ENCODE assay signal across 8 mouse cellular contexts in the genomic region with DNA sequence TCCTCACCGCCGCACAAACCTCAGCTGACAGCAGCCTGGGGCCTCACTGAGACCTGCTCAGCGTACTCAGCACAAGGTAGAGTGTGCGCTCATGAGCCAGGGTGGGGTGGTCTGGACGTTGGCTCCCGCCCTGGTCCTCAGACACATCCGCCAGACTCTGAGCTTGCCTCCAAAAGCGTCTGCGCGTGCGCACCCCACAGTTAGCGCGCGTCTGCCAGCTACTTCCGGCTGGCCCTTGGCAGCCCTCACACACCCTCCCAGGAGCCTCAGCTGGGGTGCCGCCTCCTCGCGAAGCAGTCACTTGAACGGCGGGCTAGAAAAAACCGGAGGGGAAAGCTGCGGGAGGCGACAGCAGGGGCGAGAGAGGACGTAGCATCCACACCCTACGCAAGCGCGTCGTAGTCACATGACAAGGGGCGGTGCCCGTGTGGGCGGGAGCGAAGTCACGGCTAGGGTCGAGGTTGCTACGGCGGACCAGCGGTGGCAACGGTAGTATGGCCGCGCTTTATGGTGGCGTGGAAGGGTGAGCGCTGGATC. TPM values are rescaled to one million over a fixed set of nuclear protein-coding genes. Genes with fewer than 3 reads are reported as not detected.
A peak's percentile ranks its signal among the peaks of the same experiment; 100 is the strongest.
DNase-seq lines count a peak whose midpoint lies in the region; ATAC-seq and TF ChIP-seq lines count a peak whose summit lies in the region.

A gene (plus strand): TSS at position 223 of the 537 bp plus-strand sequence.

- H3K9me3 ChIP-seq in forebrain, embryonic 10.5 days = no peaks in the 10 kb centered on the region
- no peaks in the 10 kb centered on the region for H3K9me3 ChIP-seq in heart, embryonic 15.5 days (replicated peaks)
- no peaks in the 10 kb centered on the region for H3K9me3 ChIP-seq in liver, embryonic 14.5 days (ENCODE audit: control insufficient read depth, low read length)
- H3K9me3 ChIP-seq in neural tube, embryonic 11.5 days (ENCODE audit: control insufficient read depth, low read length) = no peaks in the 10 kb centered on the region
- no peaks in the 10 kb centered on the region for H3K9me3 ChIP-seq in stomach, postnatal 0 days (ENCODE audit: control insufficient read depth, low read length)

- no peaks in the 10 kb centered on the region for H3K36me3 ChIP-seq in forebrain, embryonic 10.5 days (replicated peaks)
- H3K36me3 ChIP-seq in heart, embryonic 15.5 days = no peaks in the 10 kb centered on the region
- no peaks in the 10 kb centered on the region for H3K36me3 ChIP-seq in liver, embryonic 14.5 days (replicated peaks; ENCODE audit: control insufficient read depth, insufficient read depth, low read depth)
- no peaks in the 10 kb centered on the region for H3K36me3 ChIP-seq in neural tube, embryonic 11.5 days (ENCODE audit: control insufficient read depth, insufficient read depth, low read length)
- H3K36me3 ChIP-seq in stomach, postnatal 0 days (ENCODE audit: control insufficient read depth, insufficient read depth, low read length) = peaks cover 6% of the 10 kb centered on the region; the same call in 1 of the 2 replicates

- TF ChIP-seq EP300 in liver, embryonic 14.5 days (IDR thresholded peaks at IDR 0.05; ENCODE audit: low read depth) = no peak
- no peak for TF ChIP-seq EP300 in stomach, postnatal 0 days (optimal IDR thresholded peaks at IDR 0.05)

- peak within 1 kb of the TSS; percentile 91 for H3K4me3 ChIP-seq in forebrain, embryonic 10.5 days
- peak within 1 kb of the TSS; percentile 63 for H3K4me3 ChIP-seq in heart, embryonic 15.5 days
- H3K4me3 ChIP-seq in liver, embryonic 14.5 days (ENCODE audit: insufficient read depth in 1 of 2, low read depth in 2 of 2, low read length in 2 of 2) = peak within 1 kb of the TSS; percentile 67 to 77
- peak within 1 kb of the TSS; percentile 62 for H3K4me3 ChIP-seq in neural tube, embryonic 11.5 days (ENCODE audit: low read depth, low read length)
- peak within 1 kb of the TSS; percentile 80 for H3K4me3 ChIP-seq in stomach, postnatal 0 days (ENCODE audit: low read depth, low read length)

- H3K9ac ChIP-seq in heart, embryonic 15.5 days = peak within 1 kb of the TSS; percentile 77
- H3K9ac ChIP-seq in liver, embryonic 14.5 days (replicated peaks) = peak within 1 kb of the TSS; percentile 78
- peak within 1 kb of the TSS; percentile 81 for H3K9ac ChIP-seq in neural tube, embryonic 11.5 days (ENCODE audit: low read length)
- H3K9ac ChIP-seq in stomach, postnatal 0 days (ENCODE audit: low read length) = peak within 1 kb of the TSS; percentile 75

- no peak for TF ChIP-seq CTCF in liver, embryonic 14.5 days (IDR thresholded peaks at IDR 0.05; ENCODE audit: low read depth)
- no peak; the same call in 1 of the 2 replicates for TF ChIP-seq CTCF in stomach, postnatal 0 days (IDR thresholded peaks at IDR 0.05; ENCODE audit: low read depth)

- peaks cover 22% of the 10 kb centered on the region for H3K4me1 ChIP-seq in forebrain, embryonic 10.5 days
- H3K4me1 ChIP-seq in heart, embryonic 15.5 days (replicated peaks) = peaks cover 14% of the 10 kb centered on the region
- peaks cover 12% of the 10 kb centered on the region in 2 experiments for H3K4me1 ChIP-seq in liver, embryonic 14.5 days (replicated peaks; ENCODE audit: control insufficient read depth in 2 of 2, insufficient read depth in 2 of 2, low read length in 1 of 2)
- H3K4me1 ChIP-seq in neural tube, embryonic 11.5 days (ENCODE audit: control insufficient read depth, insufficient read depth, low read length) = 0 out of 2 replicates have a peak, but pooled peaks cover 7% of the 10 kb centered on the region
- 0 out of 2 replicates have a peak, but pooled peaks cover 4% of the 10 kb centered on the region for H3K4me1 ChIP-seq in stomach, postnatal 0 days (replicated peaks; ENCODE audit: control insufficient read depth, insufficient read depth)

- H3K4me2 ChIP-seq in heart, embryonic 15.5 days = peak within 1 kb of the TSS; percentile 82
- peak within 1 kb of the TSS; percentile 97 for H3K4me2 ChIP-seq in liver, embryonic 14.5 days (ENCODE audit: low read depth)
- H3K4me2 ChIP-seq in neural tube, embryonic 11.5 days (ENCODE audit: low read depth) = peak within 1 kb of the TSS; percentile 91
- peak within 1 kb of the TSS; percentile 84 for H3K4me2 ChIP-seq in stomach, postnatal 0 days (replicated peaks; ENCODE audit: low read depth)

- no peaks in the 10 kb centered on the region; the same call in 1 of the 2 replicates for H3K27me3 ChIP-seq in forebrain, embryonic 10.5 days (ENCODE audit: poor library complexity, severe bottlenecking)
- H3K27me3 ChIP-seq in heart, embryonic 15.5 days = no peaks in the 10 kb centered on the region
- H3K27me3 ChIP-seq in liver, embryonic 14.5 days (ENCODE audit: control insufficient read depth, insufficient read depth, low read length) = no peaks in the 10 kb centered on the region
- H3K27me3 ChIP-seq in neural tube, embryonic 11.5 days (ENCODE audit: control insufficient read depth, insufficient read depth, low read length) = no peaks in the 10 kb centered on the region
- no peaks in the 10 kb centered on the region for H3K27me3 ChIP-seq in stomach, postnatal 0 days (ENCODE audit: control insufficient read depth, insufficient read depth, low read length)

- H3K27ac ChIP-seq in forebrain, embryonic 10.5 days = peak within 1 kb of the TSS; percentile 94
- H3K27ac ChIP-seq in heart, embryonic 15.5 days = peak within 1 kb of the TSS; percentile 92
- peak within 1 kb of the TSS; percentile 94 for H3K27ac ChIP-seq in liver, embryonic 14.5 days
- peak within 1 kb of the TSS; percentile 89 for H3K27ac ChIP-seq in neural tube, embryonic 11.5 days (ENCODE audit: low read depth, low read length)
- peak within 1 kb of the TSS; percentile 96 for H3K27ac ChIP-seq in stomach, postnatal 0 days (replicated peaks)

- under 1% methylated on average over 43 of the region's 43 CpGs for whole genome bisulfite sequencing in forebrain, embryonic 10.5 days
- 0% methylated on average over 43 of the region's 43 CpGs for WGBS in heart, embryonic 15.5 days
- under 1% methylated on average over 43 of the region's 43 CpGs for WGBS in liver, embryonic 14.5 days (ENCODE audit: insufficient replicate concordance)
- under 1% methylated on average over 43 of the region's 43 CpGs for WGBS in neural tube, embryonic 11.5 days
- under 1% methylated on average over 40 of the region's 43 CpGs for WGBS in stomach, postnatal 0 days

- DNase-seq in c-Kit-negative CD71-positive TER-119-positive erythroid progenitor cells, embryonic 14.5 days (ENCODE audit: low read depth, low spot score) = peak; percentile 77
- DNase-seq in forebrain, embryonic 10.5 days (ENCODE audit: extremely low spot score, low spot score) = peak; percentile 92
- peak; percentile 94 to 97 for DNase-seq in kidney, postnatal 25 days
- DNase-seq in liver, embryonic 14.5 days (ENCODE audit: low read depth in 3 of 3, low spot score in 3 of 3) = peak; percentile 82 to 84 (median 84)
- DNase-seq in neural tube, embryonic 11.5 days (ENCODE audit: low spot score) = peak; percentile 92
- DNase-seq in stomach, postnatal 0 days (ENCODE audit: low spot score) = peak; percentile 96

- peak; percentile 93 for ATAC-seq in CD4-positive, CD25-positive, alpha-beta regulatory T cell, adult 4 months
- ATAC-seq in heart, embryonic 15.5 days (replicated peaks; ENCODE audit: insufficient number of reproducible peaks, insufficient read depth, low FRiP score, low read depth) = peak; percentile 92
- ATAC-seq in liver, embryonic 14.5 days (ENCODE audit: insufficient read depth) = peak; percentile 92
- peak; percentile 97 for ATAC-seq in neural tube, embryonic 11.5 days (ENCODE audit: insufficient read depth, low FRiP score, low TSS enrichment)
- ATAC-seq in stomach, postnatal 0 days (ENCODE audit: low FRiP score, low TSS enrichment) = peak; percentile 95

RNA-seq across cellular contexts. Expression of the gene that starts here (rescaled TPM):
- polyA plus RNA-seq in CD4-positive, CD25-positive, alpha-beta regulatory T cell, adult 4 months (2017; shearing (Covaris generic)) = 10 to 100 TPM; 31.0 to 32.7 TPM
- 20.8 and 23.0 TPM in 2 replicates for polyA plus RNA-seq in forebrain, embryonic 10.5 days (2016; fragmentation: Nextera tagmentation; extraction: Ambion mirVana)
- polyA plus RNA-seq in heart, embryonic 15.5 days (2015; fragmentation: Nextera tagmentation; extraction: Ambion mirVana) = 61.2 and 65.0 TPM in 2 replicates
- 5.4 and 6.0 TPM in 2 replicates for polyA plus RNA-seq in liver, embryonic 14.5 days (2012; rRNA removed)
- polyA plus RNA-seq in liver, embryonic 14.5 days (2014; fragmentation: Nextera tagmentation; extraction: Ambion mirVana) = 13.9 and 15.6 TPM in 2 replicates
- 36.1 and 36.4 TPM in 2 replicates for polyA plus RNA-seq in neural tube, embryonic 11.5 days (2014; fragmentation: Nextera tagmentation; extraction: Ambion mirVana)
- polyA plus RNA-seq in stomach, postnatal 0 days (2015; fragmentation: Nextera tagmentation; extraction: Ambion mirVana) = 70.8 and 73.3 TPM in 2 replicates

Comparison
In these comparisons a context has a peak if more than half of its experiments do, and no peak if none do; other contexts are left out.
1. Peak in every context shown above with its lines: DNase-seq, ATAC-seq, H3K4me3 ChIP-seq and H3K27ac ChIP-seq.